Mouse (Mus musculus): ENCODE measurements around the gene Prss58. TPM values are rescaled to one million over a fixed set of nuclear protein-coding genes. Genes with fewer than 3 reads are reported as not detected.
A peak's percentile ranks its signal among the peaks of the same experiment; 100 is the strongest.

Gene Prss58
- not detected in 2 replicates for polyA plus RNA-seq (2014; fragmentation: Nextera tagmentation; extraction: Ambion mirVana)

DNA sequence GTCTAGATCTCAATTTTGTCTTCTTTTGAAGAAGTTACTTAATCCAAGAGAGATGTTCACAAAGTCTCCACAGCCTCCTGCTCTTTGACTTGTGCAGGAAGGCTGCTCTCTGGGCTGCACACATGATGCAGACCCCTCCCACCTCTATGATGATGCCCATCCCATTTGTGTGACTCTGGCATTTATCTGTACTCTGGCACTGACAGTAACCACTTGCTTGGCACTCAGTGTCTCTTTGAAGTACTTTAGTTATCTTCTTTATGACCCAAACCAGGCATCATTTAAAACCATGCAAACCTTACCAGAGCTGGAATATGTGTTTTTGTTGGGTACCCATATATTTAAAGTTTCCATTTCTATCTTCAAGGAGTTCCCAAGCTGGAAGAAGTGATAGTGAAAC is at the start of gene Prss58:
Gene Prss58 (minus strand): TSS at position 101 of the 400 bp plus-strand sequence.
- Histone ChIP-seq H3K4me2 (ENCODE audit: low read depth, low read length, severe bottlenecking) (no peak within 1 kb of the TSS), H3K27me3 (ENCODE audit: control insufficient read depth, insufficient read depth, low read length) (no peaks in the 10 kb centered on the region), H3K27ac (ENCODE audit: low read depth, low read length) (no peak within 1 kb of the TSS), H3K4me1 (replicated peaks; ENCODE audit: control insufficient read depth, insufficient read depth, low read length) (no peaks in the 10 kb centered on the region), H3K9me3 (ENCODE audit: control insufficient read depth, low read length) (no peaks in the 10 kb centered on the region), H3K36me3 (ENCODE audit: control insufficient read depth, insufficient read depth, low read length) (no peaks in the 10 kb centered on the region), H3K9ac (ENCODE audit: low read length) (no peak within 1 kb of the TSS), H3K4me3 (ENCODE audit: low read depth, low read length) (no peak within 1 kb of the TSS)
- DNase-seq (ENCODE audit: low spot score), result no peak
- no peak for ATAC-seq (replicated peaks; ENCODE audit: low FRiP score)

DNA sequence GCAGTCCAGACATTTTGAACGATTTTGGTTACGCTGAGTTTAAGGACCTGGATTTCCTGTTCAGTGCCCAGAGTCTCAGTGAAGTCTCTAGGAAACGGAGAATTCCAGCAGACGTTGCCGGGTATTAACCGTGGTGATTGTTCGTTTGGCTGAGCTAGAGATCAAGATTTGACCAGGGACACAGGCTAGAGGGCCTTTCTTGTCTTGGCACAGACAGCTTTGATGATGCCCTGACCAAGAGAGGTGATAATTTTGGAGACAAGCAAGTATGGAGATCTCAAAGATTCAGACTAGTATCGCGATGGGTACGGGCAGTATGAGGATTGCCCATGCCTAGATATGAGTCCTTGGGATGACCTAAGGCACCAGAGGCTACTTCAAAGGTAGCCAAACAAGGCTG is 40.3 kb upstream of the Prss58 start, which contains the start of gene 1700074P13Rik:
Gene 1700074P13Rik (minus strand): TSS at position 101 of the 400 bp plus-strand sequence.
- H3K4me3 ChIP-seq (ENCODE audit: low read depth, low read length), result no peak within 1 kb of the TSS
- 92% methylated on average over 10 of the region's 10 CpGs for WGBS

DNA sequence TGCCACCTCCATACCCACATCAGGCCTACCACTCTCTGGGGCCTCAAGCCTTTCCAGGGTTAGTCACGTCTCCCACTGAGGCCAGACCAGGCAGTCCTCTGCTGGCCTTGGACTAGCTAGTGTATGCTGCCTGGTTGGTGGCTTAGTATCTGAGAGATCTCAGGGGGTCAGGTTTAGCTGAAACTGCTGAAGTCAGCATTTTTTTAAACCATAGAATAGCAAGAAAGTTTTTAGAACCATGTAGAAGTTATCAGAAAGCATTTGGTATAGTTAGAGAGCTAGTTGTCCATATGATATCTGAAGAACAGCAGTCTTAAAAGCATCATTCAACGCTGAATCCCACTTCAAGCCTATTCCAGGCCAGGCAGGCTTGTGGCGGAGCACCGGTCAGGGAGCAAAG is 19.8 kb upstream of the Prss58 start:
- H3K36me3 ChIP-seq (ENCODE audit: control insufficient read depth, insufficient read depth, low read length), result no peaks in the 10 kb centered on the region
- H3K27me3 ChIP-seq (ENCODE audit: control insufficient read depth, insufficient read depth, low read length), result no peaks in the 10 kb centered on the region
- no peak overlapping the region for H3K27ac ChIP-seq (ENCODE audit: low read depth, low read length)
- H3K4me3 ChIP-seq (ENCODE audit: low read depth, low read length), result no peak overlapping the region
- H3K9ac ChIP-seq (ENCODE audit: low read length), result no peak overlapping the region
- no peak overlapping the region for H3K4me2 ChIP-seq (ENCODE audit: low read depth, low read length, severe bottlenecking)
- WGBS, result 89% methylated on average over 4 of the region's 4 CpGs
- no peak for ATAC-seq (replicated peaks; ENCODE audit: low FRiP score)
- no peaks in the 10 kb centered on the region for H3K4me1 ChIP-seq (replicated peaks; ENCODE audit: control insufficient read depth, insufficient read depth, low read length)
- DNase-seq (ENCODE audit: low spot score), result no peak
- no peaks in the 10 kb centered on the region for H3K9me3 ChIP-seq (ENCODE audit: control insufficient read depth, low read length)

More for the DNA sequence above, 40.3 kb upstream of the Prss58 start, which contains the start of gene 1700074P13Rik:
- no peak for ATAC-seq (replicated peaks; ENCODE audit: low FRiP score)
- Histone ChIP-seq H3K4me2 (ENCODE audit: low read depth, low read length, severe bottlenecking) (no peak within 1 kb of the TSS), H3K27ac (ENCODE audit: low read depth, low read length) (no peak within 1 kb of the TSS), H3K4me1 (replicated peaks; ENCODE audit: control insufficient read depth, insufficient read depth, low read length) (no peaks in the 10 kb centered on the region), H3K9ac (ENCODE audit: low read length) (no peak within 1 kb of the TSS), H3K27me3 (ENCODE audit: control insufficient read depth, insufficient read depth, low read length) (no peaks in the 10 kb centered on the region), H3K36me3 (ENCODE audit: control insufficient read depth, insufficient read depth, low read length) (no peaks in the 10 kb centered on the region), H3K9me3 (ENCODE audit: control insufficient read depth, low read length) (no peaks in the 10 kb centered on the region)
- no peak for DNase-seq (ENCODE audit: low spot score)

DNA sequence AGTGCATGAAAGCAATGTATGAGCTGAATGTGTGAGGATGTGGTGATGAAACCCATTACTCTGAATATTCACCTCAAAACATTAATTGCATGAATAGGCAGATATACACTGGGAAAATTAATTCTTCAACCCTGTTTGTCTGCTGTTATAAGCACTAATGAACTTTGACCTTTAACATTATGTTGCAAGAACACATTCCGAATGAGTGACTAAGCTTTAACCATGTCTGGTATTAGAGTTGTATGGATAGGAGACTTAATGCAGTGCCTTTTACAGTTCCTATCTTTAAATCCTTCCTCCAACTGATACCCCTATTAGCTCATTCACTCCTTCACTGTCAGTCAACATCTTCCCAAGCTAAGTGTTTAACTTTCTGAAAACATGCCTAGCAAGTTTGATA is 5.5 kb downstream of the Prss58 start:
- H3K36me3 ChIP-seq (ENCODE audit: control insufficient read depth, insufficient read depth, low read length), result no peaks in the 10 kb centered on the region
- no peaks in the 10 kb centered on the region for H3K27me3 ChIP-seq (ENCODE audit: control insufficient read depth, insufficient read depth, low read length)
- H3K4me1 ChIP-seq (replicated peaks; ENCODE audit: control insufficient read depth, insufficient read depth, low read length), result no peaks in the 10 kb centered on the region
- no peak for ATAC-seq (replicated peaks; ENCODE audit: low FRiP score)
- H3K4me2 ChIP-seq (ENCODE audit: low read depth, low read length, severe bottlenecking), result no peak overlapping the region
- H3K27ac ChIP-seq (ENCODE audit: low read depth, low read length), result no peak overlapping the region
- 90% methylated on average over 1 of the region's 1 CpGs for WGBS
- H3K9ac ChIP-seq (ENCODE audit: low read length), result no peak overlapping the region
- H3K4me3 ChIP-seq (ENCODE audit: low read depth, low read length), result no peak overlapping the region
- DNase-seq (ENCODE audit: low spot score), result no peak
- H3K9me3 ChIP-seq (ENCODE audit: control insufficient read depth, low read length), result no peaks in the 10 kb centered on the region

DNA sequence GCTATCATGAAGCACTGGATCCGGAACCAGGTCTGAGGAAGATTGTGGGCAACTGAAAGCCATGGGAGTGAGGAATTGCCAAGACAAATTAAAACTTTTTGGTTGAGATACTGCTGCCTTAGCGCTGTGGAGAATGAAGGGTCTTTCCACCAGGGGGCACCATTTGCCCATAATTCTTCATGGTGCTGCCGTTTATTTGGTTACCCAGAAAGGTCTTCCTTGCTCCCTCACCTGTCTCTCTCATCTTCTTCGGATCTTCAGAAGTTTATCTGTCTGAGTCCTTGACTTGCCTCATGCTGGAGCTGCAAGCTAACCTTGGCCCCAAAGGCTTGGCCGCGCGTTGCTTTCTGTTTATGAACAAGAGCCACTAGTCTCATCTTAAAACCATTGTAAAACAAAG is 6.6 kb downstream of the Prss58 start:
- 36% methylated on average over 7 of the region's 7 CpGs for WGBS

DNA sequence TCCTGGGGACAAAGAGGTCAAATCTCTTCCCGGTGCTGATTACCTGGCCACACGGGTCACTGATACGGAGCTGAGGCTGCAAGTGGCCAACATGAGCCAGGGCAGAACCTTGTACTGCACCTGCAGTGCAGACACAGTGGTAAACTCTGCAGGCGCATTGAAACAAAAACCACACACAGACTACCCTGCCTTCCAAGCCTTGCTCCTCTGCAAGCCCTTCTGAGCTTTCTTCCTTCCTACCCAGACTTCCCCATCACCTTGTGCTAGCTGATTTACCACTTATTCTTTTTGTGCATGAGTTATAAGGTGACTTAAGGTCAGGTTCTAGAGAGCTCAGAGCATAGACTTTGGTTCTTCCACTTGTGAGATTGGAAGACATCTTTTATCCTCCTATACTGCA is 8.4 kb downstream of the Prss58 start:
- H3K4me2 ChIP-seq (ENCODE audit: low read depth, low read length, severe bottlenecking), result no peak overlapping the region
- no peak for DNase-seq (ENCODE audit: low spot score)
- no peak overlapping the region for H3K27ac ChIP-seq (ENCODE audit: low read depth, low read length)
- 82% methylated on average over 4 of the region's 4 CpGs for WGBS
- H3K36me3 ChIP-seq (ENCODE audit: control insufficient read depth, insufficient read depth, low read length), result no peaks in the 10 kb centered on the region
- no peaks in the 10 kb centered on the region for H3K27me3 ChIP-seq (ENCODE audit: control insufficient read depth, insufficient read depth, low read length)
- no peaks in the 10 kb centered on the region for H3K9me3 ChIP-seq (ENCODE audit: control insufficient read depth, low read length)
- no peak overlapping the region for H3K9ac ChIP-seq (ENCODE audit: low read length)
- H3K4me1 ChIP-seq (replicated peaks; ENCODE audit: control insufficient read depth, insufficient read depth, low read length), result no peaks in the 10 kb centered on the region
- H3K4me3 ChIP-seq (ENCODE audit: low read depth, low read length), result no peak overlapping the region
- ATAC-seq (replicated peaks; ENCODE audit: low FRiP score), result no peak

More for the DNA sequence above, 6.6 kb downstream of the Prss58 start:
- no peaks in the 10 kb centered on the region for H3K9me3 ChIP-seq (ENCODE audit: control insufficient read depth, low read length)
- no peak overlapping the region for H3K4me2 ChIP-seq (ENCODE audit: low read depth, low read length, severe bottlenecking)
- ATAC-seq (replicated peaks; ENCODE audit: low FRiP score), result no peak; the same call in 1 of the 2 replicates
- H3K4me1 ChIP-seq (replicated peaks; ENCODE audit: control insufficient read depth, insufficient read depth, low read length), result no peaks in the 10 kb centered on the region
- H3K27me3 ChIP-seq (ENCODE audit: control insufficient read depth, insufficient read depth, low read length), result no peaks in the 10 kb centered on the region
- no peak overlapping the region for H3K27ac ChIP-seq (ENCODE audit: low read depth, low read length)
- no peak overlapping the region for H3K4me3 ChIP-seq (ENCODE audit: low read depth, low read length)
- H3K36me3 ChIP-seq (ENCODE audit: control insufficient read depth, insufficient read depth, low read length), result no peaks in the 10 kb centered on the region
- peak; percentile 61 for DNase-seq (ENCODE audit: low spot score)
- H3K9ac ChIP-seq (ENCODE audit: low read length), result no peak overlapping the region

DNA sequence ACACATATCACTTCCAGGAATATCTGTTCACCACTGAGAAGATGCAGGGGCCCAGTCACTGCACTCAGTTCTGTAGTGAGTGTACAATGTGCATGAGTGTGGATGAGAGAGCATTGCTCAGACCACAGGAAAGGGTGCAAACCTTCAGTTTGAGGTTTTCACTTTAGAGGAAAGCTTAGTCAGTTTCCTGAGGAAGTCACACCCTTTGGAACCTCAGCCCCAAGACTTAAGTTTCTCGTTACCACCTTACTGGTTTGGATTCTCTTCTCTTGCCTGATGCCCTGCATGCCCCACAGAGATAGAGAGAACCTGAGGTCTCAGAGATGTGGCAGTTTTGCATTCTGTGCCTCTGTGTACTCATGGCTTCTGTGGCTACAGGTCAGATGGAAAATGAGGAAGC is 9.2 kb downstream of the Prss58 start:
- H3K4me3 ChIP-seq (ENCODE audit: low read depth, low read length), result no peak overlapping the region
- no peaks in the 10 kb centered on the region for H3K4me1 ChIP-seq (replicated peaks; ENCODE audit: control insufficient read depth, insufficient read depth, low read length)
- H3K27ac ChIP-seq (ENCODE audit: low read depth, low read length), result no peak overlapping the region
- H3K4me2 ChIP-seq (ENCODE audit: low read depth, low read length, severe bottlenecking), result no peak overlapping the region
- ATAC-seq (replicated peaks; ENCODE audit: low FRiP score), result no peak
- no peaks in the 10 kb centered on the region for H3K27me3 ChIP-seq (ENCODE audit: control insufficient read depth, insufficient read depth, low read length)
- no peaks in the 10 kb centered on the region for H3K9me3 ChIP-seq (ENCODE audit: control insufficient read depth, low read length)
- H3K36me3 ChIP-seq (ENCODE audit: control insufficient read depth, insufficient read depth, low read length), result no peaks in the 10 kb centered on the region
- 69% methylated on average over 1 of the region's 1 CpGs for WGBS
- no peak for DNase-seq (ENCODE audit: low spot score)
- H3K9ac ChIP-seq (ENCODE audit: low read length), result no peak overlapping the region

DNA sequence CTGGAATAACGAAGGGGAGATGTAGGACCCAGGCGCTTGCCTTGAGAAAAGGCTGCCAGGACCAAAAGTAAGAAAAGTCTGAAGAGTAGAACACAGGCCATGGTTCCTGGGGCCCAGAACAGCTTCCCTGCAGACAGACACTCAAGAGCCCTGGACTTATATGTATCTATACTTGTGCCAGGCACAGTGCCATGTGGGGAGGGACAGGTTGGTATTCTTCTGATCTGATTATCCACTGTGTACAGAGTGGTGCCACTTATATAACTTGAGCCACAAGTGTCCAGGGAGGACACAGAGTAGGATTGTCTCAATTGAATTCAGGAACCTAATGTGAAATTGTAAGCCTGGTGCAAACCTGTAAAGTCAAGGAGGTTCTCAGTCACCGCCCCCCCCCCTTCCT is 12.8 kb downstream of the Prss58 start, which contains the start of gene Moxd2:
Gene Moxd2 (minus strand): TSS at position 101 of the 400 bp plus-strand sequence.
- DNase-seq (ENCODE audit: low spot score) (no peak), ATAC-seq (replicated peaks; ENCODE audit: low FRiP score) (no peak)
- Histone ChIP-seq H3K27me3 (ENCODE audit: control insufficient read depth, insufficient read depth, low read length) (no peaks in the 10 kb centered on the region), H3K4me1 (replicated peaks; ENCODE audit: control insufficient read depth, insufficient read depth, low read length) (no peaks in the 10 kb centered on the region), H3K4me3 (ENCODE audit: low read depth, low read length) (no peak within 1 kb of the TSS), H3K4me2 (ENCODE audit: low read depth, low read length, severe bottlenecking) (no peak within 1 kb of the TSS), H3K27ac (ENCODE audit: low read depth, low read length) (no peak within 1 kb of the TSS), H3K9ac (ENCODE audit: low read length) (no peak within 1 kb of the TSS), H3K9me3 (ENCODE audit: control insufficient read depth, low read length) (no peaks in the 10 kb centered on the region), H3K36me3 (ENCODE audit: control insufficient read depth, insufficient read depth, low read length) (no peaks in the 10 kb centered on the region)
- WGBS, result 96% methylated on average over 3 of the region's 3 CpGs

DNA sequence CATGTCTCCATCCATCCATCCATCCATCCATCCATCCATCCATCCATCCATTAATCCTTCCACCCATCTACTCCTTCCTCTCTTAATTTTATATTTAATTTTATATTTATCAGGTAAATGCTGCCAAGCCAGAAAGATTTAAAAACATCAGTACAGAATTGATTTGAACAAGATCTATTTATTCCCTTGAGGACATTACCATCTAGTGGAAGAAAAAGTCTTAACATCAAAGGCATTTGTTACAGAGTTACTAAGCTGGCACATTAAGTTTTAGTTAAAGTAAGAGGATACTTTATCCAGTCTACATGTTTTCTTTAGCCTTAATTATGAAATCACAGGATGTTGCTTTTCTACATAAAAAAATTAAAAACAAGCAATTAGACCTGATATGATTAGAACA is 54.9 kb downstream of the Prss58 start:
- no peaks in the 10 kb centered on the region for H3K9me3 ChIP-seq (ENCODE audit: control insufficient read depth, low read length)
- no peak overlapping the region for H3K27ac ChIP-seq (ENCODE audit: low read depth, low read length)
- H3K36me3 ChIP-seq (ENCODE audit: control insufficient read depth, insufficient read depth, low read length), result no peaks in the 10 kb centered on the region
- H3K4me3 ChIP-seq (ENCODE audit: low read depth, low read length), result no peak overlapping the region
- no peaks in the 10 kb centered on the region for H3K27me3 ChIP-seq (ENCODE audit: control insufficient read depth, insufficient read depth, low read length)
- DNase-seq (ENCODE audit: low spot score) (no peak), ATAC-seq (replicated peaks; ENCODE audit: low FRiP score) (no peak)
- no peak overlapping the region for H3K9ac ChIP-seq (ENCODE audit: low read length)
- H3K4me2 ChIP-seq (ENCODE audit: low read depth, low read length, severe bottlenecking), result no peak overlapping the region
- H3K4me1 ChIP-seq (replicated peaks; ENCODE audit: control insufficient read depth, insufficient read depth, low read length), result no peaks in the 10 kb centered on the region
